Mouse (Mus musculus): Measurements from ENCODE around the gene Ankrd63. TPM values are rescaled to one million over a fixed set of nuclear protein-coding genes. Genes with fewer than 3 reads are reported as not detected.

The Ankrd63 gene
- polyA plus RNA-seq (2016; fragmentation: Nextera tagmentation; extraction: Ambion mirVana): not detected in 2 replicates

DNA sequence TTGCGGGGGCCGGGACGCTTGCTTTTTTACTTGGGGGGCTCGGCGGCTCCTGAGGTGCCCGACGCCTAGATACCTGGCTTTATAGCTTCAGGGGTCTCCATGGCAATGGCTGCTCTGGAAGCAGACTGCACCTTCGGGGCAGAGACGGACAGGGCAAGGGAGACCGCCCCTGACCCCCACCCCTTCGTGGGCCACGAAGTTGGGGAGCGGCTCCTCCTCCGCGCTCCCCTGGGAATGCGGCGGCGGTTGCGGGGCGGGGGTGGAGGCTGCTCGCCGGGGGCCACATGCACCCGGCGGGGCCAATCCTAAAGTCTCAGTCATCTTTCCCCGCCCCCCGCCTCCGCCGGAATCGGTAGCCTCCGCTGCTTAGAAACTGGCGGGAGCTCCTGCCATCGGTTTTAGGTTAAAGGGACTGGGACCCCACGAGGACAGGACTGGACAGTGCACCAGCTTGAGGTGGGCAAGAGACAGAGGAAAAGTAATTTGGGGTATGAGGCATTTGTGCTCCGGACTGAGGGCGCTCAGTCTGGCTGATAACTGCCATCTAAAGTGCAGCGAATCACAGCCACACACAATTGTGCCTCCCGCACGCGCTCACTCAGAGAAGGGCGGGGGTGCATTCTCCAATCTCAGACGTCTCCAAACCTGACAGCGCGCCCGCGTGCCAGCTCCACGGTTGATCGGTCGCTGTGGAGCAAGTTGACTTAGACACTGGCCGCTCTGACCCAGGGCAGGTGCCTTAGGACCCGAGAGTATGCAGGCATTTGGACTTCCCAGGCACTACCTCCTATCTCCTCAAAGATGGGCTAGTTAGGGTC lies at the start of gene Ankrd63:
TSS of gene Ankrd63 (minus strand) at position 51 of the 818 bp plus-strand sequence.
- Histone ChIP-seq H3K4me1 (peaks cover 53% of the 10 kb centered on the region), H3K27me3 (replicated peaks; ENCODE audit: low read depth, poor library complexity, severe bottlenecking) (peaks cover 100% of the 10 kb centered on the region), H3K9me3 (no peaks in the 10 kb centered on the region), H3K36me3 (replicated peaks) (no peaks in the 10 kb centered on the region), H3K27ac (replicated peaks) (no peak within 1 kb of the TSS; the same call in 1 of the 2 replicates), H3K4me3 (peak within 1 kb of the TSS; percentile 52)
- DNase-seq (ENCODE audit: low spot score): peak; percentile 52
- under 1% methylated on average over 50 of the region's 50 CpGs for WGBS

DNA sequence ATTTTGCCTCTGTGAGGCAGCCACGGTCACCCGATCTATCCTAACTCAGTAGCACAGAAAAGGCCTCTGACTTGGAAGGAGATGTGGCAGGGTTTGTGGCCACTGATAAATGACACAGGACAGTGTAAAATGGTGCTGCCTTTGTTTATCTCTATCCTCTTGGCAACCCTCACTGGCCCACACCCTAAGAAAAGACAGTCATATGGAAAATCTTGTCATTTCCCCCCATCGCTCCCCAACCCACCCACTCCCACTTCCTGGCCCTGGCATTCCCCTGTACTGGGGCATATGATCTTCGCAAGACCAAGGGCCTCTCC lies 49.0 kb upstream of the Ankrd63 start:
- H3K27me3 ChIP-seq (replicated peaks; ENCODE audit: low read depth, poor library complexity, severe bottlenecking): peaks cover 48% of the 10 kb centered on the region
- 0 out of 2 replicates have a peak overlapping the region, but pooled peaks have one; percentile 26 for H3K27ac ChIP-seq (replicated peaks)

DNA sequence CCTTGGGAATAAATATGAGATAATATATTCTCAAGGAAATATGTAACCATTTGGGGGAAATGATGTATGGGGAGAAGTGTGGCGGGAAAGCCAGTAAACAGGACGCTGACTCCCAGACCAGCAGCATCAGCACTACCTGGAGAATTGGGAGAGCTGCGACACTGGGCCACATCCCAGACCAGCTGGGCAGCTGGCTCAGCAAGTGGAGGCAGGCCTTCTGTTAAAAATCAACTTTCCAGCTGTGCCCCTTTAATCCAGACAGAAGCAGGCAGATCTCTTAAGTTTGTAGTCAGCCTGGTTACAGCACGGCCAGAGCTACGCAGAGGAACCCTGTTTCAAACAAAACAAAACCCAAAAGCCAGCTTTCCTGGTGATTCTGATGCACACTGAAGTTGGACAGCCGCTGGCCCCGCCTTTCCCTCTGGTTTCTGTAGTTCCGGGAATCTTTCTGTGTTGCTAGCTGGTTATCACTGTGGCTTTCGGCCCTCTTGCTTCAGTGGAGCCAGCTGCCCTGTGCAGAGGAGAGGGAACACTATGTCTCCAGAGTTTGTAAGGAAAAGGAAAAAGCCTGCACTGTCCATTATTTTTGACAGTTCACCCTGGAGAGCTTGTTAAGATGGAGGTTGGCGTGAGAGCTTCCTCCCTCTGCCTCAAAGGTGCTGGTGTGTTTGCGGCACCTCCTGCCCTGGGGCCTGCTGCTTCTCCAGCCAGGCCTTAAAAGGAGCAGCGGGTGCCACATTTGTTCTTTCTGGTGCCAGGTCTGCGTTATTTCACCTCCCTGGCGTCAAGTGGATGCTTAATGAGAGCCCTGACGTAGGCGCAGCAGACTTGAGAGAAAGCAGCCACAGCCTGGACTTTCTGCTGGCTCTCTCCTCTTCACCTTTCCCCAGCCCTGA lies 48.4 kb upstream of the Ankrd63 start:
- H3K4me3 ChIP-seq: no peak overlapping the region
- WGBS: 73% methylated on average over 16 of the region's 16 CpGs
- peaks cover 40% of the 10 kb centered on the region for H3K4me1 ChIP-seq
- no peak for DNase-seq (ENCODE audit: low spot score)
- peaks cover 48% of the 10 kb centered on the region for H3K27me3 ChIP-seq (replicated peaks; ENCODE audit: low read depth, poor library complexity, severe bottlenecking)
- peak overlapping the region; percentile 26; the same call in 1 of the 2 replicates for H3K27ac ChIP-seq (replicated peaks)
- peaks cover 14% of the 10 kb centered on the region for H3K36me3 ChIP-seq (replicated peaks)
- H3K9me3 ChIP-seq: no peaks in the 10 kb centered on the region

More for the DNA sequence above, 49.0 kb upstream of the Ankrd63 start:
- H3K4me3 ChIP-seq: no peak overlapping the region
- H3K4me1 ChIP-seq: peaks cover 38% of the 10 kb centered on the region
- 77% methylated on average over 4 of the region's 4 CpGs for WGBS
- H3K36me3 ChIP-seq (replicated peaks): peaks cover 14% of the 10 kb centered on the region
- no peak for DNase-seq (ENCODE audit: low spot score)
- no peaks in the 10 kb centered on the region for H3K9me3 ChIP-seq

DNA sequence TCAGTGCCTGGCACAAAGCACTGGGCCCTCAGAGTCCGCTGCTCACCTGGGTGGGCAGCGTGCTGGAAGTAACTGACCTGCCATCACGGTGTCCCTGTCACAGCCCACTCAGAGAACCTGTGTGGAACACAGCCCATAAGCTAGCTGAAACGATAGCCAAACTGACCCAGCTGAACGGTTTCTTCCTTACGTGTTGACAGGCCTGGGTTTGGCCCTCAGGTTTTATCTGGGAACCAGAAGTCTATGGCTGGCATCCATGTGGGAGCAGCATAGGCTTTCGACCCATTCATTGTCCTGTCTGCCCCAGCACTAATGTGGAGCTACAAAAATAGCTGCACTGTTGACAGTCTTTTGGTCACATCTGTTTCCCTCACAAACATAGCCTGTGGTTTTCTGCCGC lies 46.7 kb upstream of the Ankrd63 start:
- peaks cover 51% of the 10 kb centered on the region for H3K4me1 ChIP-seq
- peaks cover 14% of the 10 kb centered on the region for H3K36me3 ChIP-seq (replicated peaks)
- 88% methylated on average over 8 of the region's 8 CpGs for WGBS
- H3K27ac ChIP-seq (replicated peaks): no peak overlapping the region
- H3K4me3 ChIP-seq: no peak overlapping the region
- no peaks in the 10 kb centered on the region for H3K9me3 ChIP-seq
- DNase-seq (ENCODE audit: low spot score): no peak
- H3K27me3 ChIP-seq (replicated peaks; ENCODE audit: low read depth, poor library complexity, severe bottlenecking): peaks cover 44% of the 10 kb centered on the region

DNA sequence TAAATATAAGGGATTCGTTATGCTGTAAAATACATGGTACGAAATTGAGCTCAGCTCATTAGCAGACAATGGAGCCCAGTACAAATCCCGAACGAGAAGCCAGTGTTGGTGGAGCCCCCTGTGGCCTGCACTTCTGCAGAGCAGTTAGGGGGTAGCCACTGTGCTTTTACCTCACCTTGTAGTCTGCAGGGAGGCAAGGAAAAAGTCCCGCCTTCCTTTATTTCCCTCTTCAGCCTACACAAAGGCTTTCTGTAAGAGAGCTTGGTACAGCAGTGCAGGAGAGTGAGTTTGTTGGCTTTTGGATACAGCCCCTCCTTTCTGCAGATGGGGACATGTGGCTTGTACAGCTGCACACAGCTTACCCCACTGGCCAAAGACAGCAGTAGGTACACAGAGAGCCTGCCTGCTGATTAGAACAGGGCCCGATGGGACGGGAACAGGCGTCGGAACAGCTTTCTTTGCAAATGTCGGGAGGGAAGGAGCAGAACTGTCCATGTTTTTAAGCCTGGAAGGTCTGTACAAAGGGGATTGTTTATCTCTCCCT lies 45.6 kb upstream of the Ankrd63 start:
- peaks cover 52% of the 10 kb centered on the region for H3K27me3 ChIP-seq (replicated peaks; ENCODE audit: low read depth, poor library complexity, severe bottlenecking)
- no peak overlapping the region for H3K27ac ChIP-seq (replicated peaks)

DNA sequence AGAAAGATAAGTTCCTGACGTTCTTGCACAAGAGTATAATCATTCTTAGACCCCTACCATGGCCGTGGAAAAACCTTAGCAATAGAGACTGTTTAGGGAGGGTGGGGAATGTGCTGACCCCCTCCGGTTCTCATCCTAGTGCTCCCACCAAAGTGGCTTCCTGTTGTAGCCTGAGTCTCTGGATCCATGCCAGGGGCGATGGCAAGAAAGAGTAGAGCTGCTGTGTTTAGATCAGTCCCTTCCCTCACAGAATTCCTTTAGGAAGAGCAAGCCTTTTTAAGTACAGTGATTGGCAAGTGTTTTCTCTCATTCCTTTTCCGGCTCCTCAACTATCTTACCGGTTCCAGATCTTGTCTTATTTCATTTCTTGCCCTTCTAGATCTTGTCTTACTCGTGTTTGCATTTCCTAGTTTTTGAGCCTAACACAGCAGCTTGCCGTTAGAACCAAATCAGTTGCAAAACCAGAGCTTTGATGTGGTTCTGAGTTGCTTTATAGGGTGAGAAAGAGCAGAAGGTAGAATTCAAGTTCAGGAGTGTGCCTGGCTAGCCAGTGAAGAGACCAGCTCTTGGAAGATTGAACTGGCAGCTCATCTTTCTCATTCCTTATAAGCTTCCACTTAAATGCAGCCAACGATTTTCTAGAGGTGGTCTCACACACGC lies 43.7 kb upstream of the Ankrd63 start:
- Histone ChIP-seq H3K27me3 (replicated peaks; ENCODE audit: low read depth, poor library complexity, severe bottlenecking) (peaks cover 70% of the 10 kb centered on the region), H3K4me1 (peaks cover 61% of the 10 kb centered on the region), H3K4me3 (peak overlapping the region; percentile 92), H3K27ac (replicated peaks) (no peak overlapping the region), H3K36me3 (replicated peaks) (peaks cover 14% of the 10 kb centered on the region), H3K9me3 (no peaks in the 10 kb centered on the region)
- WGBS: 41% methylated on average over 10 of the region's 10 CpGs
- no peak for DNase-seq (ENCODE audit: low spot score)

More for the DNA sequence above, 45.6 kb upstream of the Ankrd63 start:
- 30% methylated on average over 10 of the region's 10 CpGs for WGBS
- Histone ChIP-seq H3K36me3 (replicated peaks) (peaks cover 14% of the 10 kb centered on the region), H3K4me3 (0 out of 2 replicates have a peak overlapping the region, but pooled peaks have one; percentile 5), H3K4me1 (peaks cover 62% of the 10 kb centered on the region), H3K9me3 (no peaks in the 10 kb centered on the region)
- DNase-seq (ENCODE audit: low spot score): no peak

DNA sequence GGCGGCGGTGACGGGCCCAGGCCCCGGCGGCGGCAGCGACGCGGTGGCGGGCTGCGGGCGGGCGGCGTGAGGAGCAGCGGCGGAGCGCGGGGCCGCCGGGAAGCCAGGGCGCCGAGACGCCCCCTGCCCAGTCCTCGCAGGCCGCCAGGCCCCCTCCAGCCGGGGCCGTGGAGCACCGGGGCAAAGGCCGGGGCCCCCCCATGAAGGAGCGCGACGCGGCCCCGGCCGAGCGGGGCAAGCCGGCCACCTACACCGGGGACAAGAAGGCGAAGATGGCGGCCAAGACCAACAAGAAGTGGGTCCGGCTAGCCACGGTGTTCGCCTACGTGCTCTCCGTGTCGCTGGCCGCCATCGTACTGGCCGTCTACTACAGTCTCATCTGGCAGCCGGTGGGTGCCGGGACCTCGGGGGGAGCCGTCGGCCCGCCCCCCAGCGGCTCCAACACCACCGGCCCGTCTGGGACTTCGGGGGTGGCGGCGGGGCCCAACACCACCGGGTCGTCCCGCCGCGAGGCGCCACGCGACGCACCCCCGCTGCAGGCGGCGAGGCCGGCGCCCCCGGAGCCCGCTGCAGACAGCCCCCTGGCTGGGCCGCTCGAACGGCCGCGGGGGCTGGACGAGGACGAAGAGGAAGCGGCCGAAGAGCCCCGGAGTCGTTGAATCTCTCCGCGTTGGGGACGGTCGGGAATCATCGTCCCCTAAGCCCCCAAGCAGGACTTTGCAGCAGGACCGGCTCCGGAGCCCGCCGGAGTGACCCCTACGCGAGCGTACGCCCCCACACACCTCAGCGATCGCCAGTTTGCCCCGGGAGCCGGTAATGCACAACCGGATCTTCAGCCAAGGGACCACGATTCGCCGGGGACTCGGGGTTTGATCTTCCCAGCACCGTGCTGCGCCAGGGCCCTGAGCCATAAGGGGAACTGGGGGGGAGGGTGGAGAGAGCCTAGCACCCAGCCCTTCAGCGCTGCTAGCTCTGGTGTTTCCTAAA lies 42.4 kb upstream of the Ankrd63 start:
- WGBS: under 1% methylated on average over 113 of the region's 113 CpGs
- peaks cover 75% of the 10 kb centered on the region for H3K27me3 ChIP-seq (replicated peaks; ENCODE audit: low read depth, poor library complexity, severe bottlenecking)

DNA sequence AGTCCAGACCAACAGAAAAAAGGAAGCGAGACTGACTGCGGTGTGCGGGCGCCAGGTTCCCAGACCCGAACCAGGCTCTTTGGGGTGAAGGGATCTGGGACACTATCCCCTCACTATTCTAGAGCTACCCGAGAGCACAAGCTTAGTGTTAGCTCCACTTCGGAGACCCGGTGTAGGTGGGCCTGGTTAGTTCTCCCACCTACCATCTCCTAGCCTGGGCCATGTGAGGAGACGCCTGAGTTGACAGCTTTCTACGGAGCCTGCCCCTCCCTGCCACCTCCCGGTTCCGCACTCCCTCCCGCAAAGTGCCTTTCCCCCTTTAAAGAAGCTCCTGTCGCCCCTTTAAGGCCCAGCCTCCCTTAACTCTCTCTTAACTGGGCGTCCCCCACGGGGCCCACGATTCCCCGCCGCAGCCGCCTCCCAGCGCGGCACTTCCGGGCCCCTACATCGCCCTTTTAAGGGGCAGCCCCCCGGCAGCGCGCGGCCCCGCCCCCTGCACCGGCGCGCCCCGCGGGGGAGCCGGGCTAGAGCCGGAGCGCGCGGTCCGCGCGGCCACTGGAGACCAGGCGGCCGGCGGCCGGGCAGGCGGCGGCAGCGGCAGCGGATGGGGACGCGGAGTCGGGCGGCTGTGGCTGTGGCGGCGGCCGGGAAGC lies 41.6 kb upstream of the Ankrd63 start, which contains the start of gene Inafm2:
TSS of gene Inafm2 (plus strand) at position 527 of the 653 bp plus-strand sequence.
- H3K27ac ChIP-seq (replicated peaks): peak within 1 kb of the TSS; percentile 87
- WGBS: 4% methylated on average over 57 of the region's 57 CpGs

More for the DNA sequence above, 42.4 kb upstream of the Ankrd63 start:
- Histone ChIP-seq H3K9me3 (no peaks in the 10 kb centered on the region), H3K4me3 (peak overlapping the region; percentile 92), H3K36me3 (replicated peaks) (peaks cover 14% of the 10 kb centered on the region), H3K27ac (replicated peaks) (peak overlapping the region; percentile 87), H3K4me1 (peaks cover 52% of the 10 kb centered on the region)
- peak; percentile 71 for DNase-seq (ENCODE audit: low spot score)

DNA sequence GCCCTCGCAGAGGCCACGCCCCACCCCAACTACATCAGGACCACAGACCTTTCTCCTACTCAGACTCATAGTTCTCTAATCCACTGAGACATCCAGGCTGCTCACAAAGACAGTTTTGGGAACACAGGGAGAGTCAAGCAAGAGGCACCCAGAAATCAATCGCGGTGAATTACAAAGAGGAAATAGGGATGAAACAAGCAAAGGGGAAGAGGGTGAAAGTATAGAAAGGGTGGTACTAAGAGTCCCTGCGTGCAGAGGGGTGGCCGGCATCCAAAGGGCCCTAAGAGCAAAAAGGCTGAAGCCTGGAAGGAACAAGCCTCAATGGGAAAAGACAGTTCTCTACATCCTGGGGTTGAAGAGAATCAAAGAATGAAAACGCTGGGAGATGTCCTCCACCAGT lies 40.9 kb upstream of the Ankrd63 start:
- Histone ChIP-seq H3K36me3 (replicated peaks) (peaks cover 9% of the 10 kb centered on the region), H3K4me1 (peaks cover 43% of the 10 kb centered on the region), H3K9me3 (no peaks in the 10 kb centered on the region), H3K27ac (replicated peaks) (no peak overlapping the region), H3K4me3 (peak overlapping the region; percentile 92), H3K27me3 (replicated peaks; ENCODE audit: low read depth, poor library complexity, severe bottlenecking) (peaks cover 66% of the 10 kb centered on the region)
- WGBS: 2% methylated on average over 7 of the region's 7 CpGs
- no peak for DNase-seq (ENCODE audit: low spot score)

More for the DNA sequence above, 41.6 kb upstream of the Ankrd63 start, which contains the start of gene Inafm2:
- Histone ChIP-seq H3K27me3 (replicated peaks; ENCODE audit: low read depth, poor library complexity, severe bottlenecking) (peaks cover 73% of the 10 kb centered on the region), H3K4me1 (peaks cover 50% of the 10 kb centered on the region), H3K36me3 (replicated peaks) (peaks cover 12% of the 10 kb centered on the region), H3K9me3 (no peaks in the 10 kb centered on the region), H3K4me3 (peak within 1 kb of the TSS; percentile 92)
- peak; percentile 94 for DNase-seq (ENCODE audit: low spot score)

DNA sequence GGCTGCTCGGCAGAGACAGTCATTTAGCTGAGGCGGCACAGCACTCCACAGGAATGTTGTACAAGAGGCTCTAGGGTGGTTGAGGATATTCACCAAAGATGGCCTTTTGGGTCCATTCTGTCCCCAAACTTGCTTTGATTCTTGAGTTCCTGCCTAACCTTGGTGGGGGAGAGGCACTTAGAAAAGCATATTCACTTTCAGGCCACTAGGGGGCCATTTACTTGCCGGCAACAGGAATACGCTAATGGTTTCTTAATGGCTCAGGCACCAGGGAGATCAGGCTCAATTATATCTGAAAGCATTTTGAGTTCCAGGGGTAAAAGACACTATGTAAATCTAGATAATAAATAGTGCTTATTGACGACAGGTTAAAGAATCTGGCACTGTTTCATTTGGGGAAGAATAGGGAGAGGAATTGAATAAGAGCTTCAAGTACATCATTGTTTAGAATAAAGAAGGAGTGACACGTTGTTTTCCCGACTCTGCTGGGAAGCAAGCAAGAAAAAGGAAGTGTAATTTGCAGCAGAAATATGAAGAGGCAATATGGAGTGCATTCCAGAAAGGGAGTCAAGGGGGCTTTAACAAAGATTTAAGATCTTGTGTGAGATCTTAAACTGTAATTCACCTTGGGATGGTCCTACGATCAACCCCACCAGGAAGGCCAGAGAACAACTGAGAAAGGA lies 39.6 kb upstream of the Ankrd63 start:
- Histone ChIP-seq H3K4me3 (no peak overlapping the region), H3K9me3 (no peaks in the 10 kb centered on the region), H3K27ac (replicated peaks) (no peak overlapping the region), H3K27me3 (replicated peaks; ENCODE audit: low read depth, poor library complexity, severe bottlenecking) (peaks cover 53% of the 10 kb centered on the region), H3K36me3 (replicated peaks) (no peaks in the 10 kb centered on the region), H3K4me1 (peaks cover 31% of the 10 kb centered on the region)
- WGBS: 34% methylated on average over 8 of the region's 8 CpGs
- peak; percentile 37 for DNase-seq (ENCODE audit: low spot score)
